Mouse (Mus musculus) heart, embryonic 11.5 days (tissue): ENCODE measurements around the gene Pstk. TPM values are rescaled to one million over a fixed set of nuclear protein-coding genes. Genes with fewer than 3 reads are reported as not detected.

Source experiments
- ATAC-seq: fragments of 200-750 bp; cut with Nextera tagmentation; replicated peaks from 2 replicates; pipeline ENCODE4 v1.8.0; 2017; ENCODE audit warnings: moderate library complexity; ENCODE audit not compliant: insufficient number of reproducible peaks, low FRiP score, low TSS enrichment
- H3K27ac ChIP-seq: fragments of 300-500 bp; sonication (generic); 2 replicates; pipeline ENCODE4 v1.5.1; 2014; ENCODE audit warnings: mild to moderate bottlenecking, low read depth, low read length
- H3K27me3 ChIP-seq: fragments of 300-500 bp; sonication (generic); 2 replicates; pipeline ENCODE4 v1.6.1; 2014; ENCODE audit warnings: mild to moderate bottlenecking, low read length, mixed read lengths; ENCODE audit not compliant: control insufficient read depth, insufficient read depth
- H3K36me3 ChIP-seq: fragments of 300-500 bp; sonication (generic); 2 replicates; pipeline ENCODE4 v1.6.1; 2014; ENCODE audit warnings: mild to moderate bottlenecking, low read length, moderate library complexity, mixed read lengths; ENCODE audit not compliant: control insufficient read depth, insufficient read depth
- H3K4me1 ChIP-seq: fragments of 300-500 bp; sonication (generic); 2 replicates; pipeline ENCODE4 v1.6.1; 2014; ENCODE audit warnings: low read length; ENCODE audit not compliant: control insufficient read depth, insufficient read depth
- H3K4me2 ChIP-seq: fragments of 300-500 bp; sonication (generic); 2 replicates; pipeline ENCODE4 v1.6.1; 2014; ENCODE audit warnings: mild to moderate bottlenecking, moderate library complexity
- H3K4me3 ChIP-seq: fragments of 300-500 bp; sonication (generic); 2 replicates; pipeline ENCODE4 v1.5.1; 2014; ENCODE audit warnings: low read depth, low read length
- H3K9ac ChIP-seq: fragments of 300-500 bp; sonication (generic); 2 replicates; pipeline ENCODE4 v1.6.1; 2014; ENCODE audit warnings: mild to moderate bottlenecking, low read depth, low read length, moderate library complexity
- H3K9me3 ChIP-seq: fragments of 300-500 bp; sonication (generic); replicated peaks from 2 replicates; pipeline ENCODE4 v1.6.1; 2016; ENCODE audit warnings: low read length; ENCODE audit not compliant: control insufficient read depth
- WGBS: fragments of 180-500 bp; shearing (Covaris S2); extraction: QIAGEN DNeasy Blood & Tissue Kit; methylation state at CpG from one replicate; pipeline ENCODE4 v1.1.7; 2014; ENCODE audit not compliant: insufficient replicate concordance; 5-methylcytosine and 5-hydroxymethylcytosine counted together
- polyA plus RNA-seq: library from polyadenylated mRNA; unstranded; fragments of >200 nt; fragmentation: Nextera tagmentation; extraction: Ambion mirVana; gene quantifications from 2 replicates; pipeline ENCODE4 v1.2.1, GENCODE M21; 2014

Pstk gene
- polyA plus RNA-seq, 1 experiment from 2014 or later = 94.3 TPM

DNA sequence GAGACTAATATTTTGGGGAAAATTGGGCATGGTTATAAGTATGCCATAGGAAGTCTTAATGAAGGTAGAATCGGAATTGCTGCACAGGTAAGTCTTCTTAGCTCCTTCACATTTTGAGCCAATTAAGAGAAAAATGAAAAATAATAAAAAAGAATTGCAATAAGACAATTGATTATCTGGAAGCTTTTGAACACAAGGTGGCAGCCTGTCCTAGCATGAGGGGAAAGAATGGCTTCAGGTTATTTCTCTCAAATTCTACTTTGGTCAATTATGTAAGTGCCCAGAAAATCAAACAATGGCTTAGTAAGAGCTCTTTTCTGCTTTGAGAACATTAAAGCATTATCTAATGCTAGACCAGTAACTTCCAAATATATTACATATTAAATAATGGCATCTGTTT is 63.3 kb downstream of the Pstk start:
- Histone ChIP-seq H3K9ac (no peak overlapping the region), H3K4me2 (no peak overlapping the region), H3K9me3 (no peaks in the 10 kb centered on the region), H3K36me3 (peaks cover 6% of the 10 kb centered on the region), H3K4me1 (no peaks in the 10 kb centered on the region), H3K4me3 (no peak overlapping the region), H3K27ac (no peak overlapping the region), H3K27me3 (no peaks in the 10 kb centered on the region)
- WGBS = 58% methylated on average over 1 of the region's 1 CpGs
- no peak for ATAC-seq

DNA sequence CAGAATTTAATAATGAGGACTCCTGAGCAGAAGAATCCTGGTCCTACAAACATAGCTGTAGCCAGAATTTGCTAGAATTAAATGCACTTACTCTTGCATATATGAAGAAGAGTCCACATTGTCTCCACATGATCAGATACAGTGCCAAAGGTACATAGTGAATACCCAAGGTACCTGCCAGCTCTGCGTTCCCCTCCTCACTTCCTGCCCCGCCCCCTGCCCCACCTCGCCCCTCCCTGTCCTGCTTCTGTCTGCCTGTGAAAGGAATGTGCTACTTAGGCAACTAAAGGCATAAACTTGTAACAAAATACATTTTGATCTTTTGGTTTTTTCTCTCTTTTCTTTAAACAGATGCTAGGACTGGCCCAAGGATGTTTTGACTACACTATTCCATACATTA is 66.1 kb downstream of the Pstk start:
- Histone ChIP-seq H3K4me1 (no peaks in the 10 kb centered on the region), H3K4me2 (no peak overlapping the region), H3K27me3 (no peaks in the 10 kb centered on the region), H3K9ac (no peak overlapping the region), H3K4me3 (no peak overlapping the region), H3K36me3 (no peaks in the 10 kb centered on the region), H3K27ac (no peak overlapping the region), H3K9me3 (no peaks in the 10 kb centered on the region)
- 68% methylated on average over 3 of the region's 3 CpGs for WGBS
- ATAC-seq = no peak

Other genes with a start within 250 kb of the Pstk start
- not detected in 2 replicates for gene 4933402N03Rik, start 224.8 kb upstream of the Pstk start, polyA plus RNA-seq
- 0.10 and 0.44 TPM in 2 replicates for gene 5430419D17Rik, start 196.7 kb upstream of the Pstk start, polyA plus RNA-seq
- 0.64 and 1.1 TPM in 2 replicates for gene Cuzd1, start 48.8 kb upstream of the Pstk start, polyA plus RNA-seq
- gene Fam24b, start 41.6 kb upstream of the Pstk start, polyA plus RNA-seq = not detected in 2 replicates
- not detected in 2 replicates for gene Fam24a, start 37.3 kb upstream of the Pstk start, polyA plus RNA-seq
- 18.5 and 25.9 TPM in 2 replicates for gene 2310057M21Rik, start 8.4 kb upstream of the Pstk start, polyA plus RNA-seq
- gene Ikzf5, start 39.4 kb downstream of the Pstk start, polyA plus RNA-seq = 15.1 TPM in 2 replicates
- gene Acadsb, start 39.5 kb downstream of the Pstk start, polyA plus RNA-seq = 76.5 and 87.5 TPM in 2 replicates
- gene Hmx3, start 171.7 kb downstream of the Pstk start, polyA plus RNA-seq = not detected in 2 replicates
- not detected in 2 replicates for gene Hmx2, start 177.6 kb downstream of the Pstk start, polyA plus RNA-seq
- gene Bub3, start 189.1 kb downstream of the Pstk start, polyA plus RNA-seq = 147 and 148 TPM in 2 replicates